Mouse (Mus musculus): ENCODE measurements around the gene Ttll5. TPM values are rescaled to one million over a fixed set of nuclear protein-coding genes. Genes with fewer than 3 reads are reported as not detected.

The Ttll5 gene
- polyA plus RNA-seq, 2 experiments from 2014 or later = 8.3 to 10.4 TPM

DNA sequence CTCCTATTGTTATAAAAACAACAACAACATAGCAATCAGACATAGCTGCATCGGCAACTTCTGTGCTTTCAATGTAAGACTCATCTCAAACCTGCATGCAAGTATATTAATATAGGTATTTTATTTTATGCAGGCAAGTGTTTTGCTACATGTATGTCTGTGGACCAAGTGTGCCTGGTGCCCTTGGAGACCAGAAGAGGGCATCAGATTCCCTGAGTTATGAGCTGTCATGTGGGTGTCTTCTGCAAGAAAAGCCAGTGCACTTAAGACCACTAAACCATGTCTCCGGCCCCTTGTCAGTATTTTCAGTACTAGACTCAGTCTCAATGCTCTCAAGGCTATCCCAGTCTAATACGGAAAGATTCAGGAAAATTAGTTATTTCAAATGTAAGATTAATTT, 106.3 kb downstream of the Ttll5 start:
- ATAC-seq = no peak

DNA sequence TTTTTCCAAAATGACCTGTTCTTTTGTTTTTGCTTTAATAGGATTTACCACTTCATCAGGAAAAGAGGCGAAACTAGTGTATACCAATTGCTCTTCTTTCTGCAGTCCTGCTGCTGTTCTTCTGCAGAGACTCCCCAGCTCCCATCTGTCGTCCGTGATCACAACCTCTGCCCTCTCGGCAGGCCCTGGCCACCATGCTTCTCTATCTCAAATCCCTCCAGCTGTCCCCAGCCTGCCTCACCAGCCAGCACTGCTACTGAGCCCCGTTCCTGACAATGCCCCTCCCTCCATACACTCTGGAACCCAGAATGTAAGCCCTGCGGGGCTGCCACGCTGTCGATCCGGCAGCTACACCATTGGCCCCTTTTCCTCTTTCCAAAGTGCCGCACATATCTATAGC, 108.8 kb downstream of the Ttll5 start:
- ATAC-seq = no peak

DNA sequence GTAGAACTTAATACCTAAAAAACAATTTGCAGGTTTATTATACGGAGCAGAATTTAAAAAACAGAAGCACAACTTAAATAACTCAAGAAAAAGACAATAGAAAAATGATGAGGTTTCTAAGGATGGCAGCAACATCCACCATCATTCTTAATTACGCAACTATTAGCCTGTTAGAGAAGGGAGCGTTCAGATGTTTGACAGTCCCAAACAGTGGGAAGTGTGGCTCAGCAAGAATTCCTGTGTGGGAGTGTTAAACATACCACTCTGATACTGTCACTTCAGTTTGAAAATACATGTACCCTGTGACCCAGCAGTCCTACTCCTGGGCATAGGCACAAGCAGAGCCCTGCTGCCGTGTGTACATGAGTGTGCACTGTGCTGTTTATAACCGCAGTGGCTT, 112.9 kb downstream of the Ttll5 start:
- ATAC-seq = no peak

DNA sequence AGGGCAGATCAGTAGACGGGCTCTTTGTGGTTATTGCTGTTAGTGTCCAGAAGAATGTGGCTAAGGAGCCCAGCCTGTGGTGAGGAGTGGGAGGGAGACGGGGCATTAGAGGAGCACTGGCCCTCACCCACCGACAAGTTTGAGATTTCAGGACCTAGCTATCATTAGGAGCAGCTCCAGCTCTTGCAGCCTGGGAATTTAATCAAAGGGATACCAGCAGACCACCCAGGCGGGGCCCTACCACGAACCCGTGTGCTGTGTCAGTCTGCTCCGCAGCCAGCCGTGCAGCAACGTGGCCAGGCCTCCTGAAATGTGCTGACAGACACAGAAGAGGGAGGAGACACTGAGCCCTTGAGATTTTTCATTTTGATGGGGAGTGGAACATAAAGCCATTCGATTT, 119.0 kb downstream of the Ttll5 start:
- ATAC-seq = no peak

DNA sequence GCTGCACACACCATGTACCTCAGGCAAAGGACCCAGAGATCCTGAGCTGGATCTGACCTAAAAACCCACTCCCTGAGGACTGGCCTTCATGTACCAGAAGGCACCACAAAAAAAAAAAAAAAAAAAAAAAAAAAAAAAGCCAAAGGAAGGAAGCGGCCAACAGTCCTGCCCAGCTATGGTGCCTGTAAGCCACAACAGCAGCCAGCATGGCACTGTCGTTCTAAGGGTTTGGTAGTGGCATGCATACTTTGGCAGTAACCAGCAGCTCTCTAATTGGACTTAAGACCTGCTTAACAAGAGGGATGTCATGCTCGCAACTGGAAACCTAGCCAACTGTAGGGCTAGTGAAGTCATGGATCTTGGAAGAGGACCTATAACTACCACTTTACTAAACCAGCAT, 120.0 kb downstream of the Ttll5 start:
- no peak for ATAC-seq

DNA sequence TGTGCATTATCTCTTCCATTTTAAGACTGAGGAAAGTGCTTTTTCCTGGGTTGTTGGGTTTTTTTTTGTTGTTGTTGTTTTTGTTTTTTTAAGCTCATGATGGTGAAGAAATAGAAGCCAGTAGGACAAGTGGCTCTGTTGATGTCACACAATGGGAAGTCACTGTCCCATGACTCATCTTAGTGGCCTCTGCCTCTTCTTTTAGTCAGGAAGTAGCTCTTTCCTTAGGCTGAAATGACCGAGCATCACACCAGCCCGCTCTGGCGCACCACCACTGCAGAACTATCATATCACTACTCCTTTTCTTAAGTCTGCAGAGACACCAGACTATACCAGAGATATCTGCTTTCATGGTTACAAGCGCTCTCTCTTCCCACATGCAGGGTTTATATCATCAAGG, 122.7 kb downstream of the Ttll5 start:
- no peak for ATAC-seq

DNA sequence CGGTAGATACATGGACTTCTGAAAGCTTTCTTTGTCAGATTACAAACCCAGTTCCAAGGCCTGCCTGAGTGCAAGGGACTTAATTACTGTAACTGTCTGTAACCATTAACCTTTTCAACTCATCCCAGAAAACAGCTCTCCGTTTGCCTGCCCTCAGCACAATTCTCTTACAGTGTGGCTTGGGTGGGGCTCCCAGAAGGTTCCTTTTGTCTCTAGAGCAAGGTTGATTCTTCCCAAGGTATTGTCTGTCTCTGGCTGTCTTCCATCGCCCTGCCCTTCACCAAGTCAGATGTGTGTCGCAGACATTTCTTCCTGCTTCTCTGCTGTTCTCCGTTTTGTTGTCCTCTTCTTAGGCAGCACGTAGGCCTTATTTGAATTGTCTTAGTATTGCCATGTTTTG, 125.2 kb downstream of the Ttll5 start:
- ATAC-seq = no peak

DNA sequence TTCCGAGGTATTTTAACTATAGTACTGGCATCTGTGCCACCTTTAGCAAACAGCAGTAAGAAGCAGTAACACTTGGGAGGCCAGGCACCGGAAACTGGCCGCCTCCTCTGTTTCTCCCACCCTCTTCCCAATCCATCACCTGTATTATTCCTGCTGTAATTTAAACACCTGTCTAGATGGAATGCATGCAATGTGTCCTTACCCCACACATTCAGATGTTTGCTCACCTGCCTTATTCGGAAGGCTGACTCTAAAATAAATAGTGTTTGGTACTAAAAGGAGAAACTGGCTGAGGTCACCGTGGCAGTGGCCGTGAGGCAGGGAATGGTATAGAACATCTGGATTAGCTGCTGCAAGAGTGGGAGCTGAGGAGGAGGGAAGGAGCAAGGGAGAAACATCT, 125.9 kb downstream of the Ttll5 start:
- ATAC-seq = no peak

DNA sequence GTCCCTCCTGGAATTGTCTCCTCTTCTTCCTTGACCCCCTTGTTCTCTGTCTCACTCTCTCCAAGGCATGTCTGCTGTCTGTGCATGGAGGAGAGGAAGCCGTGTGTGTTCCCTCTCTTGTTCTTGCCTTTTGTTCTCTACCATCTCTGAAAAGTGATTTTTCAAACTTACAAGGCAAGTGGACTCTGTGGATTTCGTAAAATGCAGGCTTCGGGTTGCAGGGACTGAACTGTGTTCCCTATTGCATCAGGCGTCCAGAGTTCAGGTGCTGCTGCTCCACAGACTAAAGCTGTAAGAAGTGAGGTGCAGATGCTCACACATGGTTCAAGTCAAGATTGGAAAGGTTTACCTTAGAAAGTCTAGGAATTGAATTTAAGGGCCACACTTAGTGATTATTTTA, 126.6 kb downstream of the Ttll5 start:
- no peak for ATAC-seq

DNA sequence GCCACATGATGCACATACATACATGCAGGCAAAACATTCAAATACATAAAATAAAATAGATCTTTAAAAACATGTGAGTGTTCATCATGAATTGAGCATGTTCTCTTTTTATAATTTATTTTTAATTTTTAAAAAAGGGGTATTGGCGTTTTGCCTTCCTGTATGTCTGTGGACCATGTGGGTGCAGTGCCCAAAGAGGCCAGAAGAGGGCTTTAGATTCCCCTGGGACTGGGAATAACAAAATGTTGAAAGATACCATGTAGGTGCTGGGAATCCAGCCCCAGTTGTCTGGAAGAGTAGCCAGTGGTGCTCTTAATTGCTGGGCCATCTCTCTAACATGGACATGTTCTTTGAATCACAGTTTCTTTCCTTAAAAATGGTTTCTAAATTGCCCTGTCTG, 127.4 kb downstream of the Ttll5 start:
- ATAC-seq = no peak

DNA sequence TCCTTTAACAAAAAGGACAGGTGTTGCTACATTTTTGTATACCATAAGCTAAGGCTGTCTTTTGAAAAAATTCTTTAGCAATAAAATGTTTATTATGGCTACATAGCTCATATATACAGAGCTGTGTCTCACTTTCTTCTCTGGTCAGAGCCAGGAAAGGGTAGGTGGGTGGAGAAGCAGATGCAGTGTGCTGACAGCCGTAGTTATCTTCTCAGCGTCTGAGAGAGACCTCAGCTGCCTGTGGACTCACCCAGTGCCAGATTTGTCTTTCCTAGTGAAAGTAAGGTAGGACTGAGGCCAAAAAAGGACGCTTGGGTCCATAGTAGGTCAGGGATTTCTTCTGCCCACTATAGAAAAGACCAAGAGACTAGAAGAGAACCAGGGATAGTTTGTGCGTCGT, 127.9 kb downstream of the Ttll5 start:
- no peak for ATAC-seq

DNA sequence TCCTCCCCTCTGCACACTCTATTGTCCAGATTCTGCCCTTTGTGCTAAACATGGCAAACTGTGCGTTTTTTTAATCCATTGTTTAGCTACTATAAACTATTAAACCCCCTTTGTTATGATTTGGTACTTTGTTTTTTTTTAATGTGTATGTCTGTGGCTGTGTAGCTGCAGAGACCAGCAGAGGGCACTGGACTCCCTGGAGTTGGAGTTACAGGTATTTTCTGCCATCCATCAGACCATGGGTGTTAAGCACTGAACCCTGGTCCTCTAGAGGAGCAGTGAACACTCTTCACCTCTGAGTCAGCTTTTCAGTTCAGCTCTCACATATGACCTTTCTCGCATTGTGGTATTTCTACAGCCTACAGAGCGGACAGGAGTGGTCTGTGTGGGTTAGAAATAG, 129.7 kb downstream of the Ttll5 start:
- no peak for ATAC-seq

DNA sequence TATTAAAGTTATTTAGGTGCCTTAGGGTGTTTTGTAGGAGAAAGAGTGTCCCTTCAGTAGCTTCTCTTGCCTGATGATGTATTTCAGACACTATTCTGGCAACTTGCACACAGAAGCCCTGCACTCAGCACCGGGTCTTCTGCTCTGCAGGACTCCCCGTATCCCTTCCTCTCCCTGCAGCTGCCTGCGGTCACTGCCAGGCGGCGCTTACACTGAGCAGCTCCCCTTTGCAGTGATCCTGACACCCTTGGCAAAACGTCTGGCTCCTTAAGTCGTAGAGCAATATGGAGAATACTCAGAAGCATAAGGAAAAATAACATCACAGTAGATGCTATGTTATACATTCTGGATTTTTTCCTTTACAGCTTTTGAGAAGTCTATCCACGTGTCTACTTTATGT, 130.6 kb downstream of the Ttll5 start:
- ATAC-seq = no peak

DNA sequence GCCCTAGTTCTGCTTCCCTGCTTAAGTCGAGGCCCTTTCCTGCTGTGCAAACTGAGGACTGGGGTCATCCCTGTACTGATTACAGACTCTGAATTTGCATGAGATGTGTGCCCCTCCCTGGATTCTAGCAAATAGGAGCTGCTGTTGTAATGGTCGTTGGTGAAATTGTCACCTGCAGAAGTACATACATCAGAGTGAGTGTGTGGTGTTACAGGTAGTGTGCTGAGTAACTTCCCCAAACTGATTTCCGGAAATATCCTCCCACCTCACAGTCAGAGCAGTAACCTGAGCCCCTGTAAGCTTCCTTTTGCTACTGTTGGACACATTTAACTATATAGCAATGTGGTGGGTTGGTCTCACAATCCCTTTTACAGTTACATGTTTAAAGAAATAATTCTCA, 131.2 kb downstream of the Ttll5 start:
- no peak for ATAC-seq

DNA sequence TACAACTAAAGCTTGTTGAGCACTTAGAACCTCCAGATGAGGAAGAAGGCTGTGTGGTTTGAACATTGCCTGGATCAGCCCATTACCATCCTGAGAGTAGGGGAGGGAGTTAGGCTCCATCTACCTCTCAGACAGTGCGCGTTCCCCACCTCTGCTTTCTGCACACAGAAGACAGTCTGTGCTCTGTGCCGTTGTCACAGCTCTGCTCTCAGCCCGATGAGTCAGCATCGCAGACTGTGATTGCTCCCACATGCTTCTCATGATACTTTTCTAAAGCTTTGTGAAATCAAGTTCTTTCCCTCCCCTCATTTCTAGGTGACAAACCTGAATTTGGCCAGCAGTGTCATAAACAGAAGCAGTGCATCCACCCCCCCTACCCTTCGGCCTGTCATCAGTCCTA, 131.8 kb downstream of the Ttll5 start:
- ATAC-seq = no peak

DNA sequence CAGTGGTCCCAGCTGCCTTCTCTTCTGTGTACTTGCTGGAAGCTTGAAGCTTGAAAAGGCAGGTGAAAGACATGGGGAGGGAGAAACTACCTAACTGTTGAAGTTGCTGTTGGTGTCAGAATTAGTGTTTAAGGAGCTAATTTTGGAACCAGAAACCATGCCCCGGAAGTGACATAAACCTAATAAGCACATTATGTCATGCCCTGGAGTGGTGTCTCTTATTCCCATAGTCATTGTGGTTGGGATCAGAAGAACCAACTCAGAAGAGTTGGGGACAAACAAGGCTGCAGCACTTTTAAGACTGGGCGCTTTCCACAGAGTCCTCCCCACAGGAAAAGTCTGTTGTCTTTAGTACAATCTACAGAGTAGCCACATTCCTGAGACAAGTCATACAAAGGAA, 134.0 kb downstream of the Ttll5 start:
- ATAC-seq = no peak

DNA sequence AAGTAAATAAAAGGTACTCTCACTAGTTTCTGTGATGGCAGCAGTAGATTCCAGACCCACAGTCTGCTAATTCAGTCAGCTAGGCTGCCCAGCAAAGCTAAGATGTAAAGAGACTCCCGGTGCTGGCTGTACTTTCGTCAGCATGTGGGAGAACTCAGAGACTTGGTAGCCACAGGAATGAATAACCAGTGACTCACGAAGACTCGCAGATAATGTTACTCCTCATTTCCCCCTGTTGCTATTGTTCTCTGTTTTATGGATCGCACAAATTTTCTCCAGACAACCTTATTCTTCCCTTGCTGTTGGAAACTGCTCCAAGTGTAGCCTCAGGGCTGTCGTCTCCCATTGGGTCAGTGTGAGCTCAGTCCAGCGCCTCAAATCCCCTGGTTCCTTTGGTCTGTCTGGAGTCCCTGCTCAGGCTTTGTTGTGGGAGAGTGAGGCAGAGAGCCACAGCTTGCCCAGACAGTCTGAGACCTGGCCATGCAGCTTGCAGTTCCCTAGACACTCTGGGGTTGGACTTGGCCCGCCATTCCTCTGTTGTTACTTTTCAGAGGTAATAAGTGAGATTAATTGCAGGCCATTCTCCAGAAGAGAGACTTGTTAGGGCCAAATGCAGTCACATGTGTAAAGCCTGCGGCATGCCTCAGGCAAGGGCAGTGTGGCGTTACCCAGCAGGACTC, 135.5 kb downstream of the Ttll5 start:
- ATAC-seq = no peak

DNA sequence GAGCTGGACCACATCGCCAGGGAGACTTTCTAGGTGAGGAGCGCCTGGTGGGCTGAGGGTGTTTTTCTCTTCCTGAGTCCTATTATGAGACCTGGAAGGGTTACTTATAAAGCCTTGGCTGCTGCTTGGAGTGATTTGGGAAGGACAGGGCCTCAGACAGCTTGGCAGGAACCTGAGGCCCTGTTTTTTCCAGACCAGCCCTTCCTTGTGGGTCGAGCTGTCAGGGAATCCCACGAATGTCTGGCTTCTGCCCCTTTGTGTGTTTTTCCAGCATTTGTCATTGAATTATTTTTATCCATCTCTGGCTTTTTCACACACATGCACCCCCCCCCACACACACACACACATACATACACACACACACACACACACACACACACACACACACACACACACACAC, 136.2 kb downstream of the Ttll5 start:
- no peak for ATAC-seq

DNA sequence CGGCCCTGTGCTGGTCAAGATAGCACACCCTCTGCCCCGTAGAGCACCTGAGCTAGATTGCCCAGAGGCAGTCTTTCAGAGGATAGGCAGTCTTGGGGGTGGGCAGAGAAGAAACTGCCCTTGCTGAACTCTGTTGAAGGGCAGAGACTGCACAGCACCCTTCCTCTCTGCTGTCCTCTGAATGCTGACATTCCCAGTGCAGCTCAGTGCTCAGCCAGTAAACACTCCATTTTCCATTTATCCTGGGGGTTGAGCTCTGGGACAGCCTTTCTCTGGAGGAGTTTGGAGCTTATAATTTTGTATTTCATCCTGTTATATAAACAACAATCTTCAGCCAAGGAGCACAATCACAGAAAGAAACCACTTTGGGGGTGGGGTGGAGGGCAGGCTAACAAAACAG, 138.7 kb downstream of the Ttll5 start:
- ATAC-seq = no peak

DNA sequence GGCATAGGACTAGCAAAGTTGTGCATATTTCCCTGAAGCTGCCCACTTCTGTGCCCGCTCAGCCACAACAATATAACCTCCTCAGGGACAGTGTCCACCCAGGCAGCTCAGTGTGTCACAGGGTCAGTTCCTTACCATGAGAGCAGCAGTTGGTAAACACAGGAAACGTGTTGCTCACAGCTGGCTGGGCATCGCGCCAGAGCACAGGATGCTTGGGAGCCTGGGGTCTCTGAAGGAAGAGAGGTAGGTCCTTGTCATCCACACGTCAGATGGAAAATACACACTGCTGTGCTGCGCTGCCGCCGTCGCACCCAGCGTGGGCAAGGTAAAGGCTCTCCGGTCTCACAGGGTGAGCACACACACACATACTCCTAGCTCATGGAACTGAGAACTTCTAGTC, 139.2 kb downstream of the Ttll5 start:
- ATAC-seq = peak; percentile 49

DNA sequence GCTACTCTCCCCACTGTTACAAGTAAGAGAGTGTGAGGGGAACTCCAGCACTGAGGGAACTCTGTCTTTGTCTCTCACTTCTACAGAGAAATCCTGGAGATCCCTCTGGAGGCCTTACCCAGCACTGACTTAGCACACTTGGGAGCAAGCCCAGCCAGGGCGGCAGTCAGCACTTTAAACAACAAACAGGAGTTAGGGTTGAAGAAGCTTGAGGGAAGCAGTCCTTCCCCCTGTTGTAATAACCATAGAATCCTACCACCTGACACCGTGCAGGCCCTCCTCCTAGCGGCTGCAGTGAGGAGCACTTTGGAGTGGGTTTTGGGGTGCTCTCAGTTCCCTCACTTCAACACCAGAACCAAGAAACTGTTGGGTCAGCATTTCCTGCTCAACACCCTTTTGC, 140.0 kb downstream of the Ttll5 start:
- ATAC-seq = no peak

DNA sequence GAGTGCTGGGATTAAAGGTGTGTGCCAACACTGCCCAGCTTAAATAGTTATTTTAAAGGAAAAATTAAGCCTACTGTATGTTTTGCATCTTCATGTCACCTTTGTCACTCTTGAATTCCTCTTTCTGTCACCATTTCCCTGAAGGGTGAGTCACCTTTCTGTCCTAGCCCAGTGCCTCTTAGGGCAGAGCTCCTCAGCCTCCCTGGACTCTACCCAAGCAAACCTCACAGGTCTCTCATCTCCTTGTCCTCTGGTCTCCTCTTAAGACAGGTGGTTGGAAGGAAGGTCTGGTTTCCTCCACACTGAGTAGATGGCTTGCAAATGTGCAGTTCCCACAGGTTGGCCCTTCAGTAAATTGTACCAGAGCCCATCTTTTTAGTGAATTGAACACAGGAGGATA, 143.4 kb downstream of the Ttll5 start:
- no peak for ATAC-seq

DNA sequence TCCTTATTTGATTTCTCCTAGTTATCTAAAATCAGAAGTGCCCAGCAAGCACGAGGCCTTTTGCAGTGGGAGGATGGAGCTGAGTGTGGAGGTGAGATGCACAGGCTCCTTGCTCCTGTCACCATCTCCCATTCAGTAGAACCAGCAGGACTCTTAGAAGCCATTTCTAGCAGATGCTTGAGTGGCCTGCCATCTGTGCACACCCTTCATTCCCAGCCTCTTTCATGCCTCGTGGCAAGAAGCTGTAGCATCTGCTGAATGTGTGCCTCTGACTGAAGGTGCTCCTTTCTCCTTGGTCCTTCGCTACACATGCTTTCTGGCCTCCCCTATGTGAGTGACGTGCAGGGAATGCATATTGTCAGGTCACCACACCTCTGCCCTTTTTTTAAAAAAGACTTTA, 143.9 kb downstream of the Ttll5 start:
- no peak for ATAC-seq

DNA sequence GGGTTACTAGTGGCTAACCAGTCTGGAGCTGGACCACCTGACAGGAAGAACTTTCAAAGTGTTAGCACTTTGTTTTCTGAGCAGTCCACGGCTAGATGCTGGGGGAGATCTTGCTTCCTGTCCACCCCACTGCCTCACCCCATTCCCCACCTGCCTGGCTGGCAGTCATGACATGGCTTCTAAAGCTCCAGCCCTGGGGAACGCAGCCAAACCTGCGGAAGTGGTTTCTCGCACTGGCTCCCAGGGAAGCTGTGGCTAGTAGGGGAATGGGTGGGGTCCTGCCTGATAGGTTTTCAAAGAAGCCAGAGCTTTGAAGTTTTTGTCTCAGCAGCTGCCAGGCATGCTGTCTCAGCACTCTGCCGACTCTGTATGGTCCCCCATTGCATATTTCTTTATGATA, 145.1 kb downstream of the Ttll5 start:
- peak; percentile 76 for ATAC-seq

DNA sequence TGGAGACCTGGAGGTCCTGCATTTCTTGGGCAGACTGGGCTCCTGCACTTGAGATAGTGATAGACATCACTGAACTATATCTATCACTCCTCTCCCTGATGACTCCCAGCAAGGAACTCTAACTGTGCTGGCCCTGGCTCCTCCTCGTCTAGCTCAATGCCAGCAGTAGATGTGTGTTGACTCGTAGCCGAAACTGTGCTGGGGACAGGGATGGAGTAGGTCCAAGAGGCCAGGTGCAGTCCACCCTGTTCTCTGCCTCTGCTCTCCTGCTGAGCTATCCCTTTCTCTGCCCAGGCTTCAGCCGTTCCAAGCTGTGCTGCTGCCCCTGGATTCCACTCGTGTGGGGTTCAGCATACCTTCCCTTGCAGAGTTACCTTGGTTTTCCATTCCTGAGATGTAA, 145.7 kb downstream of the Ttll5 start:
- ATAC-seq = no peak

DNA sequence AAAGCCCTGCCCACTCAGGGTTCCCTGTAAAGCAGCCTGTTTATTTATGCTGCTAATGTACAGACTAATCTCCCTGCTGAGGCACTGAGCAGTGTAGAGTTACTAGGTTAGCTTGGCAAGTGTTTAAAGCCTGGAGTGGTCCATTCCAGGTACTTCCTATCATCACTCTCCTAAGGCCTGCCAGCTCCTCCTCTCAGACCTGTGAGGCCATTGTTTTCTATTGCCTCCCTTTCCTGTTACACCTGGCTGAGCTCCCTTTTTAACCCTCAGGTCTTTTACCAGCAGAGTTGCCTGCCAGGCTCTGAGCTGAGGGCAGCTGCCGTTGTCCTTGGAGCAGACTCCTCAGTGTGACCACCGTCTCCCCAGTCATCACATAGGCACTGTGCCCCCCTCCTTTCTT, 146.3 kb downstream of the Ttll5 start:
- ATAC-seq = no peak
